Comparison of ENCODE assay signal across 8 mouse cellular contexts in genomic region chr6:126848712-126849704, GRCm38 (mm10). TPM values are rescaled to one million over a fixed set of nuclear protein-coding genes. Genes with fewer than 3 reads are reported as not detected.
A peak's percentile ranks its signal among the peaks of the same experiment; 100 is the strongest.
DNase-seq lines count a peak whose midpoint lies in the region; ATAC-seq lines count a peak whose summit lies in the region.

Gene Ndufa9 (minus strand): TSS chr6:126849136.

- peak within 1 kb of the TSS; percentile 68 to 80 for H3K4me3 ChIP-seq in heart, embryonic 14.5 days (ENCODE audit: control insufficient read depth in 1 of 2, insufficient read depth in 1 of 2, low read depth in 1 of 2, low read length in 2 of 2)
- H3K4me3 ChIP-seq in liver, embryonic 13.5 days (replicated peaks): peak within 1 kb of the TSS; percentile 90
- H3K4me3 ChIP-seq in stomach, embryonic 16.5 days (replicated peaks; ENCODE audit: low read length): peak within 1 kb of the TSS; percentile 75

- no peaks in the 10 kb centered on the region for H3K27me3 ChIP-seq in heart, embryonic 14.5 days (ENCODE audit: control insufficient read depth, insufficient read depth, low read length)
- no peaks in the 10 kb centered on the region for H3K27me3 ChIP-seq in liver, embryonic 13.5 days
- no peaks in the 10 kb centered on the region for H3K27me3 ChIP-seq in stomach, embryonic 16.5 days (ENCODE audit: control insufficient read depth, insufficient read depth, low read length)

- H3K9ac ChIP-seq in heart, embryonic 14.5 days (ENCODE audit: low read length): peak within 1 kb of the TSS; percentile 85
- H3K9ac ChIP-seq in liver, embryonic 13.5 days: peak within 1 kb of the TSS; percentile 84
- peak within 1 kb of the TSS; percentile 85 for H3K9ac ChIP-seq in stomach, embryonic 16.5 days (ENCODE audit: low read length)

- H3K36me3 ChIP-seq in heart, embryonic 14.5 days (ENCODE audit: control insufficient read depth, insufficient read depth, low read length): peaks cover 10% of the 10 kb centered on the region
- H3K36me3 ChIP-seq in liver, embryonic 13.5 days: peaks cover 6% of the 10 kb centered on the region
- no peaks in the 10 kb centered on the region for H3K36me3 ChIP-seq in stomach, embryonic 16.5 days (ENCODE audit: control insufficient read depth, insufficient read depth, low read length)

- WGBS in heart, embryonic 14.5 days: 7% methylated on average over 46 of the region's 46 CpGs
- WGBS in liver, embryonic 13.5 days (ENCODE audit: insufficient replicate concordance): 7% methylated on average over 46 of the region's 46 CpGs
- WGBS in stomach, embryonic 16.5 days: 7% methylated on average over 46 of the region's 46 CpGs

- H3K4me2 ChIP-seq in heart, embryonic 14.5 days (ENCODE audit: low read length): peak within 1 kb of the TSS; percentile 78
- H3K4me2 ChIP-seq in liver, embryonic 13.5 days: peak within 1 kb of the TSS; percentile 84
- H3K4me2 ChIP-seq in stomach, embryonic 16.5 days (ENCODE audit: low read depth, low read length): peak within 1 kb of the TSS; percentile 77

- peak; percentile 94 for ATAC-seq in CD4-positive, CD25-positive, alpha-beta regulatory T cell, adult 4 months
- peak; percentile 61 for ATAC-seq in heart, embryonic 14.5 days (ENCODE audit: insufficient number of reproducible peaks, insufficient read depth, low FRiP score, low read depth)
- peak; percentile 87 for ATAC-seq in liver, embryonic 13.5 days (ENCODE audit: low read depth)
- peak; percentile 90 for ATAC-seq in stomach, embryonic 16.5 days (ENCODE audit: insufficient read depth, low FRiP score)

- DNase-seq in c-Kit-negative CD71-positive TER-119-positive erythroid progenitor cells, embryonic 14.5 days (ENCODE audit: low read depth, low spot score): peak; percentile 82
- DNase-seq in fibroblast of lung, adult 2 months (ENCODE audit: low read depth): peak; percentile 70
- DNase-seq in kidney, postnatal 14 days: peak; percentile 96
- DNase-seq in liver, embryonic 13.5 days: peak; percentile 85
- peak; percentile 94 for DNase-seq in neural tube, embryonic 10.5 days (ENCODE audit: extremely low spot score, low spot score)

- no peaks in the 10 kb centered on the region for H3K9me3 ChIP-seq in heart, embryonic 14.5 days (ENCODE audit: control insufficient read depth, low read length)
- H3K9me3 ChIP-seq in liver, embryonic 13.5 days (replicated peaks): no peaks in the 10 kb centered on the region
- H3K9me3 ChIP-seq in stomach, embryonic 16.5 days (replicated peaks; ENCODE audit: control insufficient read depth, low read length): no peaks in the 10 kb centered on the region

- peak within 1 kb of the TSS; percentile 44 to 45; a peak in 3 of 4 replicates for H3K27ac ChIP-seq in heart, embryonic 14.5 days (replicated peaks in 1 of 2; ENCODE audit: control insufficient read depth in 1 of 2, insufficient read depth in 1 of 2, low read depth in 2 of 2, low read length in 2 of 2)
- peak within 1 kb of the TSS; percentile 37 for H3K27ac ChIP-seq in liver, embryonic 13.5 days
- H3K27ac ChIP-seq in stomach, embryonic 16.5 days (ENCODE audit: low read length): peak within 1 kb of the TSS; percentile 20; the same call in 1 of the 2 replicates

- peaks cover 0 to 12% of the 10 kb centered on the region in 2 experiments; a peak in 3 of 4 replicates for H3K4me1 ChIP-seq in heart, embryonic 14.5 days (ENCODE audit: control insufficient read depth in 2 of 2, insufficient read depth in 2 of 2, low read length in 2 of 2)
- H3K4me1 ChIP-seq in liver, embryonic 13.5 days (replicated peaks): peaks cover 21% of the 10 kb centered on the region
- peaks cover 6% of the 10 kb centered on the region; the same call in 1 of the 2 replicates for H3K4me1 ChIP-seq in stomach, embryonic 16.5 days (ENCODE audit: control insufficient read depth, insufficient read depth, low read length)

RNA-seq across cellular contexts. Expression of gene Ndufa9, which starts in this region (rescaled TPM):
- polyA plus RNA-seq in CD4-positive, CD25-positive, alpha-beta regulatory T cell, adult 4 months (2017; shearing (Covaris generic)): 100 to 1,000 TPM; 170 to 192 TPM
- 394 and 409 TPM in 2 replicates for polyA plus RNA-seq in heart, embryonic 14.5 days (2014; fragmentation: Nextera tagmentation; extraction: Ambion mirVana)
- polyA plus RNA-seq in liver, embryonic 13.5 days (2015; fragmentation: Nextera tagmentation; extraction: Ambion mirVana): 176 and 193 TPM in 2 replicates
- 226 and 234 TPM in 2 replicates for polyA plus RNA-seq in stomach, embryonic 16.5 days (2015; fragmentation: Nextera tagmentation; extraction: Ambion mirVana)

Comparison
In these comparisons a context has a peak if more than half of its experiments do, and no peak if none do; other contexts are left out.
1. Peak in every context shown above with its lines: DNase-seq, ATAC-seq, H3K4me3 ChIP-seq and H3K27ac ChIP-seq.